Mouse (Mus musculus) CH12F3 (cell line): Measurements from ENCODE around the gene Numbl.

ENCODE experiments used
- in situ Hi-C: fragments of 300-500 bp; cut with MboI; formaldehyde crosslinking; loops from 2 replicates; pipeline ENCODE4 v1.14.3; 2020; ENCODE audit warnings: low sequenced_read_pairs

Numbl gene

DNA sequence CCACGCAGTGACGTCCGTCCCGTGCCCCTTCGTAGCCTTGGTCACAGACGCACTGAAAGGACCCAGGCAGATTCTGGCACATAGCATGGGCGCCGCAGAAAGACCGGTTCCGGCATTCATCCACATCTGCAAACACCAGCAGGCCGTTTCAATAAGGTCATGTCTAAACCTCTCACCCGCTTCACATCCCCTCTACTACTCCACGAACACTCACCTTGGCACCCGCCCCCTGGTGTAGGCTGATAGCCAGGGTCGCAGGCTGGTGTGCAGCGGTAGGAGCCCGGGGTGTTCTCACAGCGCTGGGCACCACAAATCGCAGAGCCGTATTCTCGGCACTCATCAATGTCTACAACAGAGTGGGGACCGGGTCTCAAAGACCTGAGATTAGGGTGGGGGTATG is 61.2 kb downstream of the Numbl start:
- in situ Hi-C loops: no loop called here

DNA sequence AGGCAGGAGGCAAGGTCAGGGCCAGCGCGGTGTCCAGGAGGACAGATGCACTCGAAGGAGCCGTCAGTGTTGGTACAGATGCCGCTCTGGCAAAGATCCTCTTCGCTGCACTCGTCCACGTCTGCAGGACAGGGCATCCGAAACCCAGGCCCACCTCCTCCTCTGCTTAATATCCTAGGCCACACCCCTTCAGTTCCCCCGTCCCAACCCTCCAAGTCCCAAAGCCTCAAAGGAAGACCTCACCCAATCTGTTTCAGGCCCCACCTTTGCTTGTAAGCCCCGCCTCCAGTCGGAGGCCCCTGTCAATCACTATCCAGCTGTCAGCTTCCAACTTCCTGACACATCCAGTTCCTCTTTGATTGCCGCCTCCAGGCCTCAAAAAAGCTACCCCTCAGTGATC is 64.1 kb downstream of the Numbl start:
- in situ Hi-C loops: no loop called here

DNA sequence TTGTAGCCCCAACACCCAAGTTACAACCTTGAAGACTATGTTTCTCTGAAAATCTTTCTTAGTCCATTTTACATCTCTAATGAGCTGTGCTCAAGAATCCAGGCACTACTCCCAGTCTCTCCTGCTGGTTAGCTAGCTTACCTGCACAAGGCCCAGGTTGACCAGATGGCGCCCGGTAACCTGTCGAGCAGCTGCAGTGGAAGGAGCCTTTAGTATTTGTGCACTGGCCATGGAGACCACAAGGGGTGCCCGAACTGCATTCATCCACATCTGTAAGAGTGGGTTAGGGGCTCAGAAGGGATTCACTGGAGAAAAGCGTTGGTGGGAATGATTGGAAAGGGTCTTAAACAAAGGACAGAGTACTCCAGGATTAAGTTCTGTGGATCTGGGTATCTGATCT is 64.8 kb downstream of the Numbl start:
- in situ Hi-C loops: no loop called here

DNA sequence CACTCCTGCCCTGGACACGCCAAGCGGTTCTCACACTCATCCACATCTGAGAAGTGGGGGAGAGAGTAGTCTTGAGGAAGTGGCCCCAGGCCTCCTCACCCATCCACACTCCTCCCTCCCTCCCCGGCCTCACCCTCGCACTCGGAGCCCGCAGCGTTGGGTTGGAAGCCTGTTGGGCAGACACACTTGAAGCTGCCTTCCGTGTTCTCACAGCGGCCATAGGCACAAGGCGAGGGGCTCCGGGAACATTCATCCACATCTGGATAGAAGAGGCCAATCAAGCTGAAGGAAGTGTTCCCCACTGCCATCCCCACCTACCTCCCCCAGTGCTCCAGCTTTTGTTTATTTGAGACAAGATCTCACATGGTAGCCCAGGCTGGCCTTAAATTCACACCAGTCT is 65.9 kb downstream of the Numbl start:
- in situ Hi-C loops: no loop called here

DNA sequence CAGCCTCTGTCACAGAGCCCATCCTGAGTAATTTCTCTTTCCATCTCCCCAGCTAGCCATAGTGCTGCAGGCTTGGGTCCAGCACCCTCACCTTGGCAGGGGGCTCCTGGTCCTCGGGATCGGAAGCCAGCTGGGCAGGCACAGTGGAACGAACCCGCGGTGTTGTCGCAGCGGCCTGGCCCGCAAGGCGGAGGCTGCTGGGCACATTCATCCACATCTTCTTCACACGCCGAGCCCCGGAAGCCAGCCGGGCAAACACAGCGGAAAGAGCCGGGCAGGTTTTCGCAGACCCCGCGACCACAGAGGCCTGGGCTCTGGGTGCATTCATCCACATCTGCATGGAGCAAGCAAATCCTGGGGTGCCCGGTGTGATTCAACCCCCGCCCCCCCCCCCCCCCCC is 66.7 kb downstream of the Numbl start:
- in situ Hi-C loops: no loop called here

DNA sequence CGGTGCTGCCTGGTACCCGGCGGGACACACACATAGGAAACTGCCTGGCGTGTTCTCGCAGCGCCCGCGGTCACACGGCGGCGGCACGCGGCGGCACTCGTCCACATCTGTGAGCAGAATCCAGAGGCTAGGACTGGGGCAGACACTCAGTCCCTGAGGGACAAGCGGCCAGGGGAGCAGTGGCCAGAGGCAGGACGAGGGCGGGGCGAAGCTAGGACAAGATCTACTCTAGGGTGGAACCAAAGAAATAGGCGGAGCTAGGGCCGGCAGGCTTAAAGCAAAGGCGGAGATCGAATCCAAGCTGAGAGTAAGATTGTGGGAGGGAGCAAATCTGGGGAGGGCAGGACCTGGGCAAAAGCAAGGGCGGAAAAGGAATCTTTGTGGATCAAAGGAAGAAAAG is 67.5 kb downstream of the Numbl start:
- in situ Hi-C loops: no loop called here

DNA sequence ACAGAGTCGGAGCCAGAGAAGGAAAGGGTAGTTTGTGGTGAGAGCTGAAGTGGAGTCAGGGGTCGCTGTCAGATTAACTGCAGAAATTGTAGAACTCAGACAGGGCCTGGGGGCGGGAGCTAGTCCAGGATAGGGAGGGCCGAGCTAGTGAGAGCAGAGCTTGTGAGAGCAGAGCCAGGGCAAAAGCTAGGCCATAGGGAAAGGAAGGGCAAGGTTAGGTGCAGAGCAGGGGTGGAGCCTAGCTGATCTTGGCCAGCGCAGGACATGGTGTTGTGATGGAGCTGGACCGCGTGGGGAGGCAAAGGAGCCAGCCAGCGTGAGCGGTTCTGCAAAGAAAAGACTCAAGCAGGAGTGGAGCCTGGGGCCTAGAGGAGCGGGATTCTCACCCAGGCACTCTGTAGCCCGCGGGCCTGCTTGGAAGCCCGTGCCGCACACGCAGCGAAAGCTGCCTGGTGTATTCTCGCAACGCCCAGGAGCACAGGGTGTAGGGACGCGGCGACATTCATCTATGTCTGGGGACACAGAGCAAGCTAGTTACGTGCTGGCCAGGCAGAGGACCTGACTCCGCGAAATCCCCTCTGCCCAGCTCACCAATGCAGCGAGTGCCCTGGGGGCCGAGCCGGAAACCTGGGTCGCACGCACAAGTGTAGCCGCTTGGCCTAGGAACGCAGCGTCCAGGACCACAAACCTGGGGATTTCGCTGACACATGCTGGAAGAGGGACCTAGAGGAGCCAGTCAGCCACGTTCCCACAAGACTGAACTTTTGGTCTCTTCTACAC is 68.1 kb downstream of the Numbl start:
- in situ Hi-C loops: no loop called here

DNA sequence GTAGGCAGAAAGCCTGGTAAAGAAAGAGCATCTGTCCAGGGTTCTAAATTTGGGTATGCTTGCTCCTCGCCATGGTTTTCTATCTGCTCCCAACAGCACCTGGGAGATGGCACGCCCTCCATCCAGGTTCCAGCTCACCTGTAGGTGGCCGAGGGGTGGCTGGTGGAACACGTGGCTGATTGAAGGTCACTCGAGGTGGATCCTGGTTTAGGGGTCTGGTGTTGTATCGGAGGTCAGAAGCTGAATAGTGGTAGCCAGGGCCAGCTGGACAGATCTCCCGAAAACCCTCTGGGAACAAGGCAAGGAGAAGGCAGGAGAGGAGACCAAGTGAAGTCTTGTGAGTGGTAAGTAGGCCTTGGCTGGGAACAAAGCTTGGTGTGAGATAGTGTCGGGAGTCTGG is 69.3 kb downstream of the Numbl start:
- in situ Hi-C loops: no loop called here

DNA sequence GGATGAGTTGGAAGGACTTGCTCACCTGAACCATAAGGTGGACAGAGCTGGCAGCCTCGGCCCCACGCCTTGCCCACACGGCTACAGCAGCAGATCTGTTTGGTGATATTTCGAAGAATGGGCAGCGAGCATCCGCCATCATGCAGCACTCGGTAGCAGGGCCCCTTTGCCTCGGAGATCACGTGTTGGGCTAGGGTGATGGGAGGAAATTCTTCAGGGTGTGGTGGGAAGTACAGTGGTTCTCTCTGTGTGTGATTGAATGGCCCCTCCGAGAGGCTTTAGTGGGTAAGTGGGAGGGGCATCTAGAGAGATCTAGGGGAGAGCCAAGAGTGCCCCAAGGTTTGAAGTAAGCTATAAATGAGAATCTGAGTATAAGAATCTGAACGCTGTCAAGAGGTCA is 69.9 kb downstream of the Numbl start:
- in situ Hi-C loops: no loop called here

DNA sequence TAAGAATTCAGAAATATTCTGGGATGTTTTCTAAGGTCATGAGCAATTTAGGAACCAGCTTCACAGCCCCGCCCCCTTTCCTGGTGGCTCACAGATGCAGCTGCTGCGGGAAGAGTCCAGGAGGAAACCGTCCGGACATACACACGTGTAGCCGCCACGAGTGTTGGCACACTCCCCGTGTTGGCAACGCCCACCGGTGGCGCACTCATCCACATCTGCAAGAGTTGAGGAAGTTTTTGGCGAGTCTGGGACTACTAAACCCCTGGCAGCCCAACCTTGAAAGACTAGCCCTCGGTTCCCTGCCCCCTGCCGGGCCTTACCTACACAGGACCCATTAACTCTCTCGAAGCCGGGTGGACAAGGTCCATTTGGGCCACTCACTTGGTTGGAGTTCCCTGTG is 70.4 kb downstream of the Numbl start:
- in situ Hi-C loops: no loop called here

DNA sequence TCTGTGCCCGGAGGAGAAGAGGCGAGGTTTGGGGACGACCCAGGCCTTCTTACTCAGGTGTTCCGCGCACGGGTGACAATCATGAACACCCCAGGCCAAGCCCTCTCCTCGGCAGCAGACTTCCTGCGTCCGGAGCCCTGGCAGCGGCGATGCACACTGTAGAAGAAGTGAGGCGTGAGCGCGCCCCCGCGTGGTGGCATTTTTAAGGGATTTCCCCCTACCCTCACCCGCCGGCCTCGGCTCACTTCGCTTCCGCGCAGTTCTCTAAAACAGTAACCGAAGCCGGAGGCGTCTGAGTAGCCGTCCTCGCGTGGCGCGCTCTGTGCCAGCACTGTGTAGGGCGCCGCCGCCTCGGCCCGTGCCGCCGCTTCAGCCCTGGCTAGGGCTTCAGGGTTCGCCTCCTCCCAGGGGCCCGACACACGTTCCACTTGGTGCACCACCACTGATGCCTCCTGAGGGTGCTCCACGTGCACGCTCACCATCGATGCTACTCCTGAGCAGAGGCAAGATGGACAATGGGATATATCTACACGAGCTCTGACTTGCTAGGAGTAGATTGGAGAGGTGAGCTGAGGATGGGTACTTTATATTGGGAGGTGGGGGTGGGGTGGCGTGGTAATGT is 71.2 kb downstream of the Numbl start:
- in situ Hi-C loops: no loop called here

DNA sequence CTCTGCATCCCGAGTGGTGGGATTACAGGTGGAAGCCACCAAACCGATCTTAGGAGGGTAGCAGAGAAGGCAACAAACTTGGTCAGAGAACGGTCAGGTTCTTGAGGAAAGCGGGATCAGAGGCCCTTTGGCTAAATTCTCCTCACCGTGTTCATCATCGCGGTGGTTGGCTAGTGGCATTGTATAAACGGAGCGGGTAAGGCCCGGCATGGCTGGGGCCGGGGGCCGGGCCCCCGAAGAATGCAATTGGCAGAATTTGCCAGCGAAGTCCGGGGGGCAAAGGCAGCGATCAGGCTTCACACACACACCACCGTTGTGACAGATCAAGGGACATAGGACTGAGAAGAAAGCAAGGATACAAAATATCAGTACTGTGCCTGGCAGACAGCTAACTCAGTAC is 71.7 kb downstream of the Numbl start:
- in situ Hi-C loops: no loop called here

DNA sequence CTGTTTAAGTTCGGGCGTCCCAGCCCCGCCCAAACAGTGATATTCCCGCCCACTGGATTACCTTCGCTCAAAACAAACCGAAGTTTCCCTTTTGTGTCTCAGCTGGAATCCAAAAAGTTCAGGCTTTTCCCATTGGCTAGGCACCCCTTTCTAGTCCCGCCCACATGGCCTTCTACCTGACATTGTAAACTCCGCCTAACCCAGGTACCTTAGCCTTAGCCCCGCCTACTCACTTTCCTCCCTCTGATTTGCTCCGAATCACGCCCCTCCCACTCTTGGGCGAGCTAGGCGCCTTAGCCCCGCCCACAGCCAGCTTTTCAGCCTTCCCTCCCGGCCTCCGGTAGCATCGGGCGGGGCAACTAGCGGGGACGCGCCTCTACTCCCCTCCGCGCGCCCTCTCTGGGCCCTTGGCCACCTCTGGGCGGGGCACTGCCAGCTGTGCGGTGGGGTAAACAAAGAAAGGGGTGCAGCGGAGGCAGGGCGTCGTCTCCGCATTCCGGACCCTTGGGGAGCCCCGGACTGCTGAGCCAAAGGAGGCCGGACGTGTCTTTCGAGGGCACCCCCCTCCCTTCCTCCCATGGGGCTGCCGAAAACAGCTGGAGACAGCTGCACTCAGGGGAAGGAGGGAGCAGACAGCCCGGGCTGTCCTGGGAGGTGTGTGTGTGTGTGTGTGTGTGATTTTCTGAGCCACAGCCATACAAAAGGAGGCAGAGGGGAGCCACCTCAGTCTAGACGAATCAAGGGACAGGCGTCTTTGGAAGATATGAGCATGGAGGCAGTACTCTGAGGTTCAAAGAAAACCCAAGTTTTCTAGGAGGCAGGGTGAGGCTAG is 72.7 kb downstream of the Numbl start:
- in situ Hi-C loops: no loop called here

DNA sequence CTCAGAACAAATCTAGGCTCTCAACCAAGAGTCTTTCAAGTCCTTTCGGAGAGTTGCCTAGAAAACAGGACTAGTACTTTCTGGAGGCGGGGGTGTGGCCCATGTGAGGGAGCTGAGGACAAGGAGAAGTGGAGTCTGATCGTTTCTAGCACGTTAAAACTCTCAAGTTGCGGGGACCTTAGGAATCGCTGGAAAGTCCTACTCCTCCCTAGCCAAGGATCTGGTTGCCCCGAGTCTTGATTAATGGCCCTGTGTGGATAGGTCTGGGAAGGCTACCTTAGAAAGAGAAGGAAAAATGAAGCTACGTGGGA is 73.3 kb downstream of the Numbl start:
- in situ Hi-C loops: no loop called here
